In genomic region chr2:136947937-136948336, GRCm38 (mm10) we compare ENCODE assay signal across 10 mouse cellular contexts. TPM values are rescaled to one million over a fixed set of nuclear protein-coding genes. Genes with fewer than 3 reads are reported as not detected.
DNase-seq lines count a peak whose midpoint lies in the region; ATAC-seq and TF ChIP-seq lines count a peak whose summit lies in the region.
"Had no signal": no experiment of that assay in that cellular context is flagged by ENCODE, and none has a peak within 500 bp of the region (broad histone marks: within the 10 kb centered on the region; RNA-seq: fewer than 3 reads in every experiment).

No protein-coding gene starts in this region.

- no peaks in the 10 kb centered on the region for H3K36me3 ChIP-seq in heart, embryonic 16.5 days (ENCODE audit: control insufficient read depth, insufficient read depth)

- TF ChIP-seq CTCF in bone marrow macrophage, adult 2 months (IDR thresholded peaks at IDR 0.05; ENCODE audit: low read depth, low read length), result no peak
- TF ChIP-seq CTCF in left cerebral cortex, adult 2 months (IDR thresholded peaks at IDR 0.05), result no peak

- no peak overlapping the region for H3K9ac ChIP-seq in heart, embryonic 16.5 days (ENCODE audit: low read length)

- intact Hi-C loops in left cerebral cortex, adult 2 months (cut with DNase I), result no loop called here

- peak overlapping the region; percentile 58 for H3K27ac ChIP-seq in bone marrow macrophage, adult 2 months (ENCODE audit: insufficient read depth, low read depth, low read length)
- H3K27ac ChIP-seq in heart, embryonic 16.5 days (ENCODE audit: low read length), result peak overlapping the region; percentile 35
- no peak overlapping the region for H3K27ac ChIP-seq in left cerebral cortex, adult 2 months

- no peak overlapping the region for H3K4me3 ChIP-seq in bone marrow macrophage, adult 2 months (ENCODE audit: insufficient read depth, low read length)
- H3K4me3 ChIP-seq in heart, embryonic 16.5 days (ENCODE audit: low read length), result no peak overlapping the region
- no peak overlapping the region for H3K4me3 ChIP-seq in left cerebral cortex, adult 2 months
- H3K4me3 ChIP-seq: erythroblast, embryonic 14.5 days had no signal

- no peak overlapping the region for H3K4me2 ChIP-seq in heart, embryonic 16.5 days (ENCODE audit: low read depth, low read length)

- ATAC-seq in heart, embryonic 16.5 days (replicated peaks; ENCODE audit: extremely low read depth, insufficient read depth, low FRiP score), result 0 out of 2 replicates have a peak, but pooled peaks have one; percentile 45

- TF ChIP-seq POLR2A in bone marrow macrophage, adult 2 months (IDR thresholded peaks at IDR 0.05; ENCODE audit: borderline replicate concordance, low read depth, low read length), result no peak

- no peaks in the 10 kb centered on the region for H3K27me3 ChIP-seq in heart, embryonic 16.5 days (ENCODE audit: control insufficient read depth, insufficient read depth, low read length)

- WGBS in heart, embryonic 16.5 days, result 5% methylated on average over 5 of the region's 5 CpGs

- H3K4me1 ChIP-seq in bone marrow macrophage, adult 2 months (ENCODE audit: control insufficient read depth, insufficient read depth, low read length), result peaks cover 24% of the 10 kb centered on the region
- H3K4me1 ChIP-seq in heart, embryonic 16.5 days (ENCODE audit: control insufficient read depth, insufficient read depth, low read length), result peaks cover 18% of the 10 kb centered on the region

- peak; percentile 17 for DNase-seq in layer of hippocampus, adult 11-12 months (ENCODE audit: low spot score)
- no peak for DNase-seq in layer of hippocampus, adult 8-10 months (ENCODE audit: low spot score in 2 of 2)
- peak; percentile 61 for DNase-seq in lung, postnatal 36 days
- DNase-seq in left cerebral cortex, adult 2 months (ENCODE audit: extremely low spot score in 1 of 2, low spot score in 2 of 2), result no peak
- no peak for DNase-seq in thymus, adult 18-20 months
- DNase-seq in Muller cell, postnatal 12 days (ENCODE audit: inconsistent ontology term), result no peak
- DNase-seq: retina, postnatal 1 day had no signal

- H3K9me3 ChIP-seq in heart, embryonic 16.5 days (replicated peaks; ENCODE audit: control insufficient read depth, low read length), result no peaks in the 10 kb centered on the region

RNA-seq across cellular contexts. Expression of gene AL731706.1, which starts 56.7 kb away (rescaled TPM):
- 10 to 100 TPM in 2 of 4 experiments, 1 to 10 TPM in 2; 3.0 to 19.4 (median 12.9) TPM for total RNA-seq in layer of hippocampus, adult 8-10 months (2022)
- polyA plus RNA-seq in bone marrow macrophage, adult 2 months (2012; ENCODE audit: insufficient read depth, insufficient read length, missing spikeins), result 8.0 and 19.6 TPM in 2 replicates
- 39.1 and 39.5 TPM in 2 replicates for polyA plus RNA-seq in heart, embryonic 16.5 days (2015; fragmentation: Nextera tagmentation; extraction: Ambion mirVana)
- 10 to 100 TPM; 18.4 to 22.8 TPM for total RNA-seq in left cerebral cortex, adult 2 months (2021)

RNA-seq across cellular contexts. Expression of gene Mkks, which starts 56.7 kb away (rescaled TPM):
- total RNA-seq in layer of hippocampus, adult 8-10 months (2022), result 10 to 100 TPM; 20.9 to 33.8 (median 26.5) TPM
- 16.2 and 26.4 TPM in 2 replicates for polyA plus RNA-seq in bone marrow macrophage, adult 2 months (2012; ENCODE audit: insufficient read depth, insufficient read length, missing spikeins)
- 22.7 and 24.1 TPM in 2 replicates for polyA plus RNA-seq in heart, embryonic 16.5 days (2015; fragmentation: Nextera tagmentation; extraction: Ambion mirVana)
- total RNA-seq in left cerebral cortex, adult 2 months (2021), result 10 to 100 TPM; 22.0 to 27.1 TPM

RNA-seq across cellular contexts. Expression of gene Slx4ip, which starts 56.9 kb away (rescaled TPM):
- total RNA-seq in layer of hippocampus, adult 8-10 months (2022), result 1 to 10 TPM; 5.4 to 9.5 (median 7.5) TPM
- 4.7 and 4.9 TPM in 2 replicates for polyA plus RNA-seq in bone marrow macrophage, adult 2 months (2012; ENCODE audit: insufficient read depth, insufficient read length, missing spikeins)
- polyA plus RNA-seq in heart, embryonic 16.5 days (2015; fragmentation: Nextera tagmentation; extraction: Ambion mirVana), result 3.7 and 4.3 TPM in 2 replicates
- total RNA-seq in left cerebral cortex, adult 2 months (2021), result 1 to 10 TPM; 8.2 to 8.3 TPM

Comparison
In these comparisons a context has a peak if more than half of its experiments do, and no peak if none do; other contexts are left out.
1. DNase-seq: peak in layer of hippocampus, adult 11-12 months (single experiment) and lung, postnatal 36 days (single experiment); none in layer of hippocampus, adult 8-10 months (0 of 2), left cerebral cortex, adult 2 months (0 of 2), thymus, adult 18-20 months (0 of 2) and Muller cell, postnatal 12 days (single experiment).